Mouse (Mus musculus) liver, adult (tissue): ENCODE results near the gene Kif1a.

Experiments
- GATA4 ChIP-seq: IDR thresholded peaks from 2 replicates; pipeline ENCODE4 v1.6.1; 2014; ENCODE audit warnings: mild to moderate bottlenecking, low read length; ENCODE audit not compliant: insufficient replicate concordance

Kif1a gene

GRCm38 (mm10) chr1:93115471-93115870 is 13.7 kb upstream of the Kif1a start:
- TF ChIP-seq GATA4: no peak

GRCm38 (mm10) chr1:93114713-93115463 is 13.1 kb upstream of the Kif1a start:
- no peak for TF ChIP-seq GATA4

- TF ChIP-seq GATA4: no peak
These were observed 949 bp upstream of the Kif1a start for GRCm38 (mm10) chr1:93102700-93103099.

GRCm38 (mm10) chr1:93100576-93101491 is 917 bp downstream of the Kif1a start:
- TF ChIP-seq GATA4: no peak

- TF ChIP-seq GATA4: no peak
These were observed 1.5 kb downstream of the Kif1a start for GRCm38 (mm10) chr1:93100243-93100575.

GRCm38 (mm10) chr1:93098956-93099355 is 2.8 kb downstream of the Kif1a start:
- TF ChIP-seq GATA4: no peak

GRCm38 (mm10) chr1:93092582-93092981 is 9.2 kb downstream of the Kif1a start:
- no peak for TF ChIP-seq GATA4

GRCm38 (mm10) chr1:93085136-93085535 is 16.6 kb downstream of the Kif1a start:
- no peak for TF ChIP-seq GATA4

- TF ChIP-seq GATA4: no peak
These were observed 18.1 kb downstream of the Kif1a start for GRCm38 (mm10) chr1:93083420-93084285.

GRCm38 (mm10) chr1:93082121-93082520 is 19.6 kb downstream of the Kif1a start:
- TF ChIP-seq GATA4: no peak

- TF ChIP-seq GATA4: no peak
These were observed 20.7 kb downstream of the Kif1a start for GRCm38 (mm10) chr1:93080930-93081589.

GRCm38 (mm10) chr1:93079602-93080001 is 22.1 kb downstream of the Kif1a start:
- TF ChIP-seq GATA4: no peak

- no peak for TF ChIP-seq GATA4
These were observed 29.4 kb downstream of the Kif1a start for GRCm38 (mm10) chr1:93072279-93072865.

- no peak for TF ChIP-seq GATA4
These were observed 30.2 kb downstream of the Kif1a start for GRCm38 (mm10) chr1:93071487-93071971.
